ENCODE assay signal across 8 mouse cellular contexts in the genomic region with DNA sequence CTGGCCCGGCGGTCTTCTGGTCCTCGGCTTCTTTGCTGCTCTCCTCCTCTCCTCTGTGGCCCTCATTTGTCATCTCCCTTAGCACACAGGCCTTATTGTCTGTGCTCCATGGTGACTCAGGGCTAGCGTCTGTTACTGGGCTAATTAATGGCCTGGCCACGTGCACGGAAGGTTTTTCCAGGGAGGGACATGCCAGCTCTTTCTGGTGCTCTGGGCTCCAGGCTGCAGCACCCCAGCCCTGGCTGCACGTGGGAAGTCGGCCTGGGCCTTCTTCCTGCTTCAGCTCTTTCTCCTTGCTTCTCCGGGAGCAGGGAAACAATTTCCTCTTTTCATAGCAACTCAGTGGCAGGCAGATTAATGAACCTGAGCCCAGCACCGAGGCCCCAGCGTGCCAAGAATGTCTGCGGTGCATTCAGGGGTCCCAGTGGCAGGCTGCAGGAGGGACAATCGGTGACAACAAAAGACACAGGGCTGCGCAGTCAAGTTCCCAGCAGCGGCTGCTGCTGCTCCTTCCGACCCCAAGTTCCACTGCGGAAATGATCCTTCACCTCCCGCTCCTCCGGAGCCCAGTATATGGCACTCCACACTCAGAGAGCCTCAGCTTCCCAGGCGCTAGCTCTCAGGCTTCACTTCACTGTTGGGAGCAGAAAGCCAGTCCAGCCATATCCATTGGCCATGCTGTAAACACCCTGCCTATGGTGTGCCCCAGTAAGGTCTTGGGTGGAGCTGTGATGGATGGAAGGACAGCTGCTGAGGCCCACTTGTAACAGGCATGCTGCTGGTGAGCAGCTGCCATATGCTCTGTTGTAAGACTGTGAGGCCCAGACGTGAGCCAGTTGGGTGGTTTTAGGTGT.
DNase-seq lines count a peak whose midpoint lies in the region; ATAC-seq and TF ChIP-seq lines count a peak whose summit lies in the region.

No protein-coding gene starts in this region.

- H3K36me3 ChIP-seq in kidney, postnatal 0 days (ENCODE audit: insufficient read depth, low read length), result no peaks in the 10 kb centered on the region
- no peaks in the 10 kb centered on the region for H3K36me3 ChIP-seq in limb, embryonic 12.5 days

- H3K27me3 ChIP-seq in kidney, postnatal 0 days (ENCODE audit: insufficient read depth, low read length), result no peaks in the 10 kb centered on the region
- no peaks in the 10 kb centered on the region; the same call in 1 of the 2 replicates for H3K27me3 ChIP-seq in limb, embryonic 12.5 days

- H3K4me1 ChIP-seq in kidney, postnatal 0 days (replicated peaks; ENCODE audit: insufficient read depth, low read length), result peaks cover 11% of the 10 kb centered on the region
- peaks cover 27% of the 10 kb centered on the region for H3K4me1 ChIP-seq in limb, embryonic 12.5 days (replicated peaks)

- peak; percentile 57; the same call in 1 of the 2 replicates for ATAC-seq in kidney, postnatal 0 days (replicated peaks; ENCODE audit: low FRiP score, low read depth)
- peak; percentile 83 for ATAC-seq in limb, embryonic 12.5 days (ENCODE audit: insufficient number of reproducible peaks, insufficient read depth, low FRiP score, low TSS enrichment, low read depth)

- 13% methylated on average over 21 of the region's 21 CpGs for WGBS in kidney, postnatal 0 days
- 21% methylated on average over 21 of the region's 21 CpGs for WGBS in limb, embryonic 12.5 days

- H3K9me3 ChIP-seq in kidney, postnatal 0 days (replicated peaks; ENCODE audit: low read length), result peaks cover 4% of the 10 kb centered on the region; the same call in 1 of the 2 replicates
- H3K9me3 ChIP-seq in limb, embryonic 12.5 days, result peaks cover 17% of the 10 kb centered on the region; the same call in 1 of the 2 replicates

- H3K9ac ChIP-seq in kidney, postnatal 0 days (ENCODE audit: low read depth, low read length), result 0 out of 2 replicates have a peak overlapping the region, but pooled peaks have one; percentile 35
- H3K9ac ChIP-seq in limb, embryonic 12.5 days (replicated peaks), result no peak overlapping the region

- H3K4me2 ChIP-seq in kidney, postnatal 0 days (ENCODE audit: low read length), result no peak overlapping the region
- H3K4me2 ChIP-seq in limb, embryonic 12.5 days, result no peak overlapping the region

- peak overlapping the region; percentile 67 for H3K27ac ChIP-seq in kidney, postnatal 0 days
- H3K27ac ChIP-seq in limb, embryonic 12.5 days, result peak overlapping the region; percentile 92

- intact Hi-C loops in gastrocnemius, postnatal 14 days (cut with DNase I; ENCODE audit: low total_unique reads), result loop anchor here (10.0 kb wide), 1 partner anchor 95 kb away; no protein-coding TSS in a partner anchor

- TF ChIP-seq CTCF in kidney, postnatal 0 days (IDR thresholded peaks at IDR 0.05; ENCODE audit: low read depth), result no peak

- H3K4me3 ChIP-seq in kidney, postnatal 0 days (replicated peaks; ENCODE audit: low read depth, low read length), result no peak overlapping the region
- no peak overlapping the region for H3K4me3 ChIP-seq in limb, embryonic 12.5 days (replicated peaks)

- peak; percentile 42 for DNase-seq in gastrocnemius, postnatal 14 days
- DNase-seq in gastrocnemius, adult 8-10 months (ENCODE audit: low spot score in 2 of 2), result no peak
- peak; percentile 5 for DNase-seq in cerebellum, adult 8-10 months
- peak; percentile 55 for DNase-seq in forelimb bud, embryonic 11.5 days (ENCODE audit: low read depth, low spot score)
- DNase-seq in kidney, postnatal 0 days (ENCODE audit: low spot score), result peak; percentile 76
- peak; percentile 42 to 45 for DNase-seq in right cerebral cortex, adult 2 months (ENCODE audit: low spot score in 2 of 2)
- DNase-seq in T-cell, adult 2 months (ENCODE audit: low spot score), result no peak

Comparison
In these comparisons a context has a peak if more than half of its experiments do, and no peak if none do; other contexts are left out.
1. DNase-seq: peak in gastrocnemius, postnatal 14 days (single experiment), cerebellum, adult 8-10 months (single experiment), forelimb bud, embryonic 11.5 days (single experiment), kidney, postnatal 0 days (single experiment) and right cerebral cortex, adult 2 months (2 of 2); none in gastrocnemius, adult 8-10 months (0 of 2) and T-cell, adult 2 months (single experiment).